Mouse (Mus musculus): ENCODE measurements around the gene Rabgef1.

DNA sequence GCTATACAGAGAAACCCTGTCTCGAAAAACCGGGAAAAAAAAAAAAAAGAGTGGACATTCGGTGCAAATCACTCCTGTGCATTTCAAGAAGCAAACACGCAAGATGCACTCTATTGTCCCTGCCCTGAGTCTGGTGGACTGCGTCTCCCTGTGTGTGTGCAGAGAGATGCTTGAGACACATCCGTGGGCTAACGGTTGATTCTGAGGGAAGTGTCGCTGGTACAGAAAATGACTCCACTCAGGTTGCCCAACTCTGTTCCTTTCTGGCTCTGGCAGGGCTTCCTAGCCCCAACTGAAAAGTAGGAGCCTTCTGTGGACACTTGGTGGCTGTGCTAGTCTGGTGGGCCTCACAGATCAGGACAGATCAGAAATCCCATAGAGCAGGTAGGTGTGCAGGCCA is 64.7 kb downstream of the Rabgef1 start:
- TF ChIP-seq POLR2A (IDR thresholded peaks at IDR 0.05; ENCODE audit: extremely low read depth, insufficient read depth, low read length) (no peak), CTCF (IDR thresholded peaks at IDR 0.05; ENCODE audit: low read depth, low read length) (no peak)
